43 mouse cellular contexts compared by ENCODE assay signal in genomic region chr3:92932679-92933078, GRCm38 (mm10). TPM values are rescaled to one million over a fixed set of nuclear protein-coding genes. Genes with fewer than 3 reads are reported as not detected.
"Had no signal": no experiment of that assay in that cellular context is flagged by ENCODE, and none has a peak within 500 bp of the region (broad histone marks: within the 10 kb centered on the region; RNA-seq: fewer than 3 reads in every experiment).

Gene Lce3b (plus strand): TSS chr3:92932979.

- H3K4me3 ChIP-seq: heart, embryonic 10.5 days; heart, embryonic 12.5 days; heart, embryonic 13.5 days; heart, embryonic 15.5 days; hindbrain, embryonic 10.5 days; hindbrain, embryonic 12.5 days; hindbrain, embryonic 13.5 days; hindbrain, embryonic 15.5 days; intestine, embryonic 15.5 days; kidney, embryonic 15.5 days; layer of hippocampus, adult 2 months had no signal

- H3K9ac ChIP-seq: heart, embryonic 12.5 days; heart, embryonic 13.5 days; heart, embryonic 15.5 days; hindbrain, embryonic 12.5 days; hindbrain, embryonic 13.5 days; hindbrain, embryonic 14.5 days; hindbrain, embryonic 15.5 days; intestine, embryonic 15.5 days; kidney, embryonic 15.5 days had no signal

- H3K27me3 ChIP-seq: heart, embryonic 12.5 days; heart, embryonic 13.5 days; heart, embryonic 15.5 days; hindbrain, embryonic 12.5 days; hindbrain, embryonic 13.5 days; hindbrain, embryonic 15.5 days; intestine, embryonic 15.5 days; kidney, embryonic 15.5 days had no signal

- H3K4me2 ChIP-seq: heart, embryonic 11.5 days; heart, embryonic 12.5 days; heart, embryonic 13.5 days; heart, embryonic 15.5 days; hindbrain, embryonic 12.5 days; hindbrain, embryonic 13.5 days; hindbrain, embryonic 14.5 days; hindbrain, embryonic 15.5 days; intestine, embryonic 15.5 days; kidney, embryonic 15.5 days had no signal

- DNase-seq: heart, postnatal 10 days; heart, postnatal 14 days; heart, postnatal 36 days; heart, postnatal 4 days; kidney, adult 11 months; kidney, adult 18-20 months; kidney, adult 2 months; kidney, adult 8-10 months; kidney, adult 9 months; kidney, postnatal 10 days; kidney, postnatal 14 days; kidney, postnatal 25 days; kidney, postnatal 36 days; kidney, postnatal 4 days; layer of hippocampus, adult 9-11 months; layer of hippocampus, postnatal 36 days had no signal

- H3K27ac ChIP-seq: heart, embryonic 10.5 days; heart, embryonic 13.5 days; heart, embryonic 15.5 days; hindbrain, embryonic 10.5 days; hindbrain, embryonic 12.5 days; hindbrain, embryonic 13.5 days; hindbrain, embryonic 14.5 days; hindbrain, embryonic 15.5 days; hindbrain, postnatal 0 days; intestine, embryonic 15.5 days; kidney, embryonic 15.5 days; kidney, postnatal 0 days; layer of hippocampus, adult 2 months had no signal

- H3K4me1 ChIP-seq: heart, embryonic 10.5 days; heart, embryonic 12.5 days; heart, embryonic 13.5 days; heart, embryonic 15.5 days; hindbrain, embryonic 10.5 days; hindbrain, embryonic 12.5 days; hindbrain, embryonic 13.5 days; hindbrain, embryonic 15.5 days; intestine, embryonic 15.5 days; kidney, embryonic 15.5 days had no signal

- H3K9me3 ChIP-seq: heart, embryonic 10.5 days; heart, embryonic 12.5 days; heart, embryonic 13.5 days; heart, embryonic 15.5 days; hindbrain, embryonic 10.5 days; hindbrain, embryonic 12.5 days; hindbrain, embryonic 13.5 days; hindbrain, embryonic 15.5 days; intestine, embryonic 15.5 days; kidney, embryonic 15.5 days had no signal

- H3K36me3 ChIP-seq: heart, embryonic 10.5 days; heart, embryonic 12.5 days; heart, embryonic 13.5 days; heart, embryonic 15.5 days; hindbrain, embryonic 10.5 days; hindbrain, embryonic 12.5 days; hindbrain, embryonic 13.5 days; hindbrain, embryonic 15.5 days; intestine, embryonic 15.5 days; kidney, embryonic 15.5 days had no signal

- ATAC-seq: hindbrain, embryonic 16.5 days; hindbrain, postnatal 0 days; inflammation-experienced regulatory T-cells, adult 6 months; intestine, embryonic 15.5 days; intestine, embryonic 16.5 days; intestine, postnatal 0 days had no signal

RNA-seq across cellular contexts. Expression of gene Lce3b, which starts in this region (rescaled TPM):
- polyA plus RNA-seq: heart, embryonic 10.5 days; heart, embryonic 11.5 days; heart, embryonic 12.5 days; heart, embryonic 13.5 days; heart, embryonic 14.5 days; heart, embryonic 15.5 days; heart, embryonic 16.5 days; heart, postnatal 0 days; hindbrain, embryonic 10.5 days; hindbrain, embryonic 11.5 days; hindbrain, embryonic 12.5 days; hindbrain, embryonic 13.5 days; hindbrain, embryonic 14.5 days; hindbrain, embryonic 15.5 days; hindbrain, embryonic 16.5 days; hindbrain, postnatal 0 days; inflammation-experienced regulatory T-cells, adult 6 months; intestine, embryonic 14.5 days; intestine, embryonic 15.5 days; intestine, embryonic 16.5 days; intestine, postnatal 0 days; kidney, adult 2 months; kidney, embryonic 14.5 days; kidney, embryonic 15.5 days; kidney, embryonic 16.5 days; kidney, postnatal 0 days; large intestine, adult 2 months had no signal
